Mouse (Mus musculus): ENCODE measurements around the gene Rptn. TPM values are rescaled to one million over a fixed set of nuclear protein-coding genes. Genes with fewer than 3 reads are reported as not detected.
"Not testable (repeated sequence)": the region's sequence is repeated elsewhere in the genome, so short reads cannot be mapped to it uniquely, and the experiment has no call there.

Gene Rptn
- under 1 TPM in 1 of 2 experiments, not detected in 1; 0.12 TPM for total RNA-seq (2021)
- long read RNA-seq, experiment 1 = 0 reads
- long read RNA-seq, experiment 2 = 0 reads

- no peak for DNase-seq
- intact Hi-C loops (cut with DNase I) = no loop called here
These were observed at the start of gene Rptn for GRCm38 (mm10) chr3:93393366-93393765. Gene Rptn, plus strand, starts transcription at chr3:93393699.

GRCm38 (mm10) chr3:93346896-93347295 is 46.6 kb upstream of the Rptn start:
- no peak for DNase-seq
- intact Hi-C loops (cut with DNase I) = no loop called here

GRCm38 (mm10) chr3:93360045-93360444 is 33.5 kb upstream of the Rptn start:
- DNase-seq = peak; percentile 35 to 65
- intact Hi-C loops (cut with DNase I) = loop anchor here (5.0 kb wide), 1 partner anchor 247 kb away; no protein-coding TSS in a partner anchor

- DNase-seq = peak in 1 of 2 experiments; percentile 6
- intact Hi-C loops (cut with DNase I) = loop anchor here (1.0 to 5.0 kb wide), 2 partner anchors 132 to 245 kb away; no protein-coding TSS in a partner anchor
These were observed 31.4 kb upstream of the Rptn start for GRCm38 (mm10) chr3:93361933-93362574.

GRCm38 (mm10) chr3:93366966-93367575 is 26.4 kb upstream of the Rptn start:
- no peak for DNase-seq

GRCm38 (mm10) chr3:93368171-93368570 is 25.3 kb upstream of the Rptn start:
- intact Hi-C loops (cut with DNase I) = no loop called here

More at GRCm38 (mm10) chr3:93366966-93367575, 26.4 kb upstream of the Rptn start:
- intact Hi-C loops (cut with DNase I) = no loop called here

GRCm38 (mm10) chr3:93373416-93373815 is 20.1 kb upstream of the Rptn start:
- DNase-seq = no peak
- intact Hi-C loops (cut with DNase I) = no loop called here

More at GRCm38 (mm10) chr3:93368171-93368570, 25.3 kb upstream of the Rptn start:
- no peak for DNase-seq

GRCm38 (mm10) chr3:93375196-93375595 is 18.3 kb upstream of the Rptn start:
- no peak for DNase-seq
- intact Hi-C loops (cut with DNase I) = no loop called here

- intact Hi-C loops (cut with DNase I) = no loop called here
- no peak for DNase-seq
These were observed 17.9 kb upstream of the Rptn start for GRCm38 (mm10) chr3:93375601-93376000.

- intact Hi-C loops (cut with DNase I) = no loop called here
- no peak for DNase-seq
These were observed 15.4 kb upstream of the Rptn start for GRCm38 (mm10) chr3:93378146-93378545.

- DNase-seq = no peak
- intact Hi-C loops (cut with DNase I) = loop anchor here (10.0 kb wide), 2 partner anchors 269 to 499 kb away; no protein-coding TSS in a partner anchor
These were observed 10.4 kb downstream of the Rptn start for GRCm38 (mm10) chr3:93403936-93404335.

- DNase-seq = peak; percentile 3 to 10
- intact Hi-C loops (cut with DNase I) = loop anchor here (2.0 to 10.0 kb wide), 3 partner anchors 42 to 502 kb away; no protein-coding TSS in a partner anchor
These were observed 13.5 kb downstream of the Rptn start for GRCm38 (mm10) chr3:93406992-93407391.

- no peak for DNase-seq
- intact Hi-C loops (cut with DNase I) = no loop called here
These were observed 18.4 kb downstream of the Rptn start for GRCm38 (mm10) chr3:93411905-93412304.

GRCm38 (mm10) chr3:93431673-93432072 is 38.2 kb downstream of the Rptn start:
- intact Hi-C loops (cut with DNase I) = no loop called here
- no peak for DNase-seq

- DNase-seq = no peak
- intact Hi-C loops (cut with DNase I) = no loop called here
These were observed 48.5 kb downstream of the Rptn start, which contains the start of gene Tchh for GRCm38 (mm10) chr3:93442030-93442429. Gene Tchh, plus strand, starts transcription at chr3:93442330.

GRCm38 (mm10) chr3:93443501-93444101 is 50.1 kb downstream of the Rptn start:
- intact Hi-C loops (cut with DNase I) = no loop called here
- DNase-seq = peak; percentile 5 to 9

- intact Hi-C loops (cut with DNase I) = no loop called here
- peak; percentile 66 to 69 for DNase-seq
These were observed 51.1 kb downstream of the Rptn start for GRCm38 (mm10) chr3:93444343-93445164.

GRCm38 (mm10) chr3:93445165-93445705 is 51.7 kb downstream of the Rptn start:
- DNase-seq = peak; percentile 12 to 23
- intact Hi-C loops (cut with DNase I) = no loop called here

- intact Hi-C loops (cut with DNase I) = no loop called here
- peak; percentile 16 to 23 for DNase-seq
These were observed 52.7 kb downstream of the Rptn start for GRCm38 (mm10) chr3:93446128-93446755.

GRCm38 (mm10) chr3:93446756-93447137 is 53.2 kb downstream of the Rptn start:
- DNase-seq = peak in 1 of 2 experiments; percentile 19
- intact Hi-C loops (cut with DNase I) = not testable (repeated sequence)

Measured in heart, postnatal 14 days (tissue).